Mouse (Mus musculus) Patski (cell line): ENCODE data around the gene Flrt1. TPM values are rescaled to one million over a fixed set of nuclear protein-coding genes. Genes with fewer than 3 reads are reported as not detected.
A peak's percentile ranks its signal among the peaks of the same experiment; 100 is the strongest.

Experiments
- ATAC-seq: fragments of 100-300 bp; one replicate; pipeline ENCODE4 v1.8.0; 2021
- CTCF ChIA-PET: fragments of 350-600 bp; sonication (Branson Sonifier 250); formaldehyde crosslinking; loops from one replicate; lab custom pipeline; 2022; ENCODE audit warnings: inconsistent platforms; lab: Charles Lee
- POLR2A ChIA-PET: fragments of 350-600 bp; sonication (Branson Sonifier 250); formaldehyde crosslinking; loops from one replicate; lab custom pipeline; 2022; ENCODE audit warnings: antibody characterized with exemption, inconsistent platforms; lab: Charles Lee
- DNase-seq: peaks from one replicate; pipeline ENCODE4 v3.0.0-alpha.2; 2011; ENCODE audit warnings: low read depth, low spot score
- H3K27me3 ChIP-seq: fragments of 371-371 bp; one replicate; pipeline ENCODE4 v1.5.1; 2021
- CTCF ChIP-seq: fragments of 100-300 bp; IDR thresholded peaks from one replicate; pipeline ENCODE4 v1.5.1; 2021
- in situ Hi-C: fragments of 300-500 bp; cut with MboI; formaldehyde crosslinking; loops from 3 replicates; pipeline ENCODE4 v1.11.1; 2018; ENCODE audit warnings: low pct_unique_long_range_greater_than_20kb, mixed read lengths
- polyA plus RNA-seq: library from polyadenylated mRNA; unstranded; gene quantifications from one replicate; pipeline ENCODE4 v1.2.3, GENCODE M21; 2021

Gene Flrt1
- polyA plus RNA-seq, 1 experiment from 2014 or later: 12.6 TPM

DNA sequence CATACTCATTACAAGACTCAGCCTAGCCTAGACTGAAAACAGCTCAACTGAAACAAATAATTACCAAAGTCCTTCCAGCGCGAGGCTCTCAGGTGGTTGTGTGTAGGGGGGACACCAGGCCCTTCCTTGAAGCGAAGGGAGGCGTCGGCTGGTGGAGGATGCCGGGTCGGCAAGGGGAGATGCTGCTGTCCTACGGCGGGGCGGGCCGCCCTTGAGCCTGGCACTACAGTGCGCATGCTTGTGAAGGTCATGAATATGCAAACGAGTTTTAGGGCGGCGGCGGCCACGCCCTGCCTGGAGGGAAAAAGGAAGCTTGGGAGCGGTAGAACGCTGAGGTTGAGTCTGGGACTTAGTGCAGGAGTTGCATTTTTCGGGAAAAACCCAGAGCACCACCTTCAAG is 38.3 kb upstream of the Flrt1 start:
- in situ Hi-C loops: no loop called here
- DNase-seq: no peak
- POLR2A ChIA-PET: no interaction called here

DNA sequence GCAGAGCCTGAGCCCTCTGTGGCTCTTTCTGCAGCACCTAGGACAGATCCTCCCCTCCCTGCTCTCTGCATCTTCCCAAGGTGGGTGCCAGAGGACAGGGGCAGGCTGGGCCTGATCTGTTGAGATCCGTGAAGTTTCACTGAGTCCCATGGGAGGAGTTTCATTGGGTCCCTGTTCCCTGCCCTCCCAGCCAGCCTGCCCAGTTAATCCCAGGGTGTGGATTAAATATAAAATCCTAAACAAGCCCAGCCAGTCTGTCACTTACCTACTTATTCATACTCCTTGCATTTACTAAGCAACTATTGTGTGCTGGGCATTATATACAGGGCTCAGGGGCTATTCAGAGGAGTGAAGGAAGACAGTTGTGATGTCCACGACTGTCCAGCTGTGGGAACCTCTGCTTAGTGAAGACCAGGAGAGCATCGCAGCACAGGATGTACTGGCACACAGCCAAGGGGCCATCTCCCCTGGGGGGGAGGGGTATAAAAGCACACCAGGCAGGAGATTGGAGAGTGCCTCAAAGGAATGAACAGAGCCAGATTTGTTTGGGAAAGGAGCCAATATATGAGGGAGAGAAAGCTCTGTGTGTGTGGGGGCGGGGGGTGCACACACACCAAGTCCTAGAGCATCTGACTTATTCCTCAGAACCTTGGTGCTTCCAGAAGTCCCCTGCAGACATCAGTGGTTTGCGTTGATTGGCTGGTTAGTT is 36.8 kb upstream of the Flrt1 start:
- POLR2A ChIA-PET: interaction anchor here (1.1 kb wide), 1 partner anchor 35 kb away, joined by 3 read pairs; no protein-coding TSS in a partner anchor
- in situ Hi-C loops: no loop called here
- DNase-seq (no peak), ATAC-seq (no peak)
- no peak for TF ChIP-seq CTCF
- CTCF ChIA-PET: interaction anchor here (1.2 kb wide), 1 partner anchor 63 kb away, joined by 3 read pairs; no protein-coding TSS in a partner anchor
- no peaks in the 10 kb centered on the region for H3K27me3 ChIP-seq

More for the DNA sequence above, 38.3 kb upstream of the Flrt1 start:
- no peak for ATAC-seq
- no peaks in the 10 kb centered on the region for H3K27me3 ChIP-seq
- CTCF ChIA-PET: interaction anchor here (1.4 to 1.6 kb wide), 2 partner anchors 14 to 52 kb away, joined by 3 read pairs; no protein-coding TSS in a partner anchor
- TF ChIP-seq CTCF: no peak

DNA sequence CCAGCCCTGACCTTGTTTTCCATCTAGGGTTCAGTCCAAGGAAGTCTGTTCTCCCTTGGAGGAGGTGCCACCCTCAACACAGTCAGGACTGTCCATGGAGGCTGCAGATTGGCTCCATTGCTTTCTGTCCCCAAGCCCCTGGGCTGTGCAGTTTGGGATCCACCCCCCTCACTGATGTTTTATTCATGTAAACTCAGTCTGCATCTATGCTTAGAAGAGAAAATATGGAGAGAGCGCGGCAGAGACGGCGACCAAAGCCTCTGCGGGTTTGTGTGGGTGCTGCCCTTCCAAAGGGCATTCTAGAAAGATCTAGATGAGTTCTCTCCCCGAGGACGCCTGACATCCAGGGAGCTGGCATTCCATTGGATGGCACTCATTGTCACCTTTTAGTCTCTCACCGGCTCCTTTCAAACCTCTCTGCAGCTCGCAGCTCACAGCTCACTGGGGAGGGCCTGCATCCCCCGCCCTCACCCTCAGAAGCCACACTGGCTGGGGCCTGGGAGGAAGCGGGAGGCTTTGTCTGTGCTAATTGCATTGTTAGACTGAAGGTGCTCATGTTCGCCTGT is 35.4 kb upstream of the Flrt1 start:
- ATAC-seq (no peak), DNase-seq (no peak)
- TF ChIP-seq CTCF: no peak
- in situ Hi-C loops: no loop called here
- POLR2A ChIA-PET: interaction anchor here (0.7 kb wide), 1 partner anchor 43 kb away, joined by 4 read pairs; no protein-coding TSS in a partner anchor
- no peaks in the 10 kb centered on the region for H3K27me3 ChIP-seq
- CTCF ChIA-PET: interaction anchor here (0.8 to 1.2 kb wide), 2 partner anchors 51 to 61 kb away, joined by 3 read pairs; no protein-coding TSS in a partner anchor

DNA sequence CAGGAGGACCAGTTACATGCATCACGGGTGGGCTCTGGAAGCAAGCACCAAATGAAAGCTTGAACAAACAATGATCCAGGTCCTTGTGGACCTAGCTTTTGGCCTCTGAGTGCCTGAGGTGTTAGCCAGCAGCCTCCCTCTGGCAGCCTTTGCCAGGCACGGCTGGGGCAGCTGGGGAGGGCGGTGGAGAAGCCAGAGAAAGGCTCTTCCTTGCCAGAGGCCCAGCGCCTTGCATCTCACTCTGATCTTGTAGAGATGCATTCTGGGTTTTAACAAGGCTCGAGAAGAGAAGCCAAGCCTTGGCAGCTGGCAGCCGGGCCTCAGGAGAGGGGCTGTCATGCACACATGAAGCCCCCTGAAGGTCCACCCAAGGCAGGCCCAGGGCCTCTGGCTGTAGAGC is 34.8 kb upstream of the Flrt1 start:
- DNase-seq: no peak
- no peak for TF ChIP-seq CTCF
- ChIA-PET POLR2A (interaction anchor here (0.7 kb wide), 1 partner anchor 43 kb away, joined by 4 read pairs; no protein-coding TSS in a partner anchor), CTCF (interaction anchor here (1.6 kb wide), 1 partner anchor 21 kb away, joined by 3 read pairs; no protein-coding TSS in a partner anchor)
- no peak for ATAC-seq
- no peaks in the 10 kb centered on the region for H3K27me3 ChIP-seq
- in situ Hi-C loops: no loop called here

DNA sequence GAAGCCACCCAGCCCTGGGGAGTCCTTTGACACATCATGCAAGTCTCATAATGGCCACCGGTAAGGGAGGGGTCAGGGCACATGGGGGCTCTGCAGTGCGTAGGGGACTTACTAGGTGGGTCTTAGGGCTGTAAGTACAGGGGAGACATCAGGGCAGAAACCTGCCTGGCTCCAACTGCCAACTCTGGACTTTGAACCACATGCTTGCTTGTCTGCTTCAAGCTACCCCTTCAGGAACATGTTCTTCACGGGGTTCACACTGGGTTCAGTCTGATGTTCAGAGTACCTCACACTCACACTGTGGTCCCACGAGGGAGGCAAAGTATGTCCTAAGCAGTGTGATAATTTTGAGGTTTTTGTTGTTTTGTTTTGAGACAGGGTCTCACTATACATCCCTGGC is 33.8 kb upstream of the Flrt1 start:
- POLR2A ChIA-PET: no interaction called here
- CTCF ChIA-PET: interaction anchor here (1.5 to 1.6 kb wide), 2 partner anchors 14 to 22 kb away, joined by 3 to 4 read pairs; no protein-coding TSS in a partner anchor
- ATAC-seq (no peak), DNase-seq (no peak)
- in situ Hi-C loops: no loop called here
- no peak for TF ChIP-seq CTCF
- no peaks in the 10 kb centered on the region for H3K27me3 ChIP-seq

DNA sequence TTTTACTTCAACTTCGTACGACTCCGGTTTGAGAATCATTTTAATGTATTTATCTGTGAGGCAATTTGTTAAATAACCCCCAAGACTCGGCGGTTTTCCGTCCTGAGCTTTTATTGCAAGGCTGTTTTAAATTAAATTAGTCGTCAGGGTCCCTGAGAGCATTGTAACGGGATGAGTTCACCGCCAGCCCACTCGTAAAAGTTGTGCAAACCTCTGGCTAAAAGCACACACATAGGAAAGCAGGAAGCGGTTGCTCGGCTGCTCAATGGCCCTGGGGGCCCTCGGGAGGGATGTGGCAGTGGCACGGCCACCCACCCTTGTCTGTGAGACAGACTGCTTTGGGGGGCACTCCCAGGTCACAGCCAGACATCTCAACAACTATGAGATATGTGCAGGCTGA is 32.8 kb upstream of the Flrt1 start:
- no peak for TF ChIP-seq CTCF
- in situ Hi-C loops: no loop called here
- no peaks in the 10 kb centered on the region for H3K27me3 ChIP-seq
- ChIA-PET POLR2A (no interaction called here), CTCF (interaction anchor here (1.5 kb wide), 1 partner anchor 15 kb away, joined by 4 read pairs; no protein-coding TSS in a partner anchor)
- no peak for DNase-seq
- ATAC-seq: no peak

DNA sequence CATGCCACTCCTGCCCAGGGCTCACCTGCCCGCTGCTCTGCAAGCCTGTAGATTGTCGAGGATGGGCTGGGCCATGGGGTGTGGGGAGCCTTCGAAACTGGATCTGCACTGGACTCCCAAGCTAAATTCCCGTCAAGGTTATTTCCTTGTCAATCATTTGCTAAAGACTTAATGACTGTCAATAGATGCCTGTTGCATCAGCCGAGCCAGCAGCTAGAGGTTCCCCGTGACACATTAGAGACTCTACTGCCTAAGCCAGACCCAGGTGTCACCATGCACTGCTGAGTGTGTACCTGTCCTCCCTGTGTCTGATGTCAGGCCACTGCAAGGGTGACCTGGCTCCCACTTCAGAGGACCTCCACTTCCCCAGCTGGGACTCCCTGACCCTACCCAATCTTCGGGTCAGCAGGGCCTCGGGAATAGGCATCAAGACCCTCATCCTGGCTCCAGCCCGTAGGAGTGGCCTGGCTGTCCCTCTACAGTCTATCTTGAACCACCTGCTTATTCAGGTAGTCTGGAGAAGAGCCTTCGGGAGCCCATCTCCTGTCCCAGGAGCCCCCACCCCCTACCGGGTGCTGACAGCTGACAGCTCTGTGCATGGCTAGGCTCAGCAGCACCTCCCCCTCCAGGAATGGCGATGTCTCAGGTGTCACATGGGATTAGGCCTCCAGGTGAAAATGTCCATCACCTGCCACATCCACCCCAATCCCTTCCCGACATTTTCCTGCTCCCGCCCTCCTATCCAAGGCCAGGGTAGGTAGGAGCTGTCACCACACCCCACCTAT is 31.4 kb upstream of the Flrt1 start:
- ChIA-PET CTCF (interaction anchor here (0.8 to 1.1 kb wide), 2 partner anchors 20 to 66 kb away, joined by 3 read pairs; no protein-coding TSS in a partner anchor), POLR2A (interaction anchor here (0.7 to 1.5 kb wide), 4 partner anchors 9 to 40 kb away, joined by 3 to 5 read pairs (median 4); no protein-coding TSS in a partner anchor)
- no peak for TF ChIP-seq CTCF
- no peaks in the 10 kb centered on the region for H3K27me3 ChIP-seq
- in situ Hi-C loops: no loop called here
- ATAC-seq (no peak), DNase-seq (no peak)

DNA sequence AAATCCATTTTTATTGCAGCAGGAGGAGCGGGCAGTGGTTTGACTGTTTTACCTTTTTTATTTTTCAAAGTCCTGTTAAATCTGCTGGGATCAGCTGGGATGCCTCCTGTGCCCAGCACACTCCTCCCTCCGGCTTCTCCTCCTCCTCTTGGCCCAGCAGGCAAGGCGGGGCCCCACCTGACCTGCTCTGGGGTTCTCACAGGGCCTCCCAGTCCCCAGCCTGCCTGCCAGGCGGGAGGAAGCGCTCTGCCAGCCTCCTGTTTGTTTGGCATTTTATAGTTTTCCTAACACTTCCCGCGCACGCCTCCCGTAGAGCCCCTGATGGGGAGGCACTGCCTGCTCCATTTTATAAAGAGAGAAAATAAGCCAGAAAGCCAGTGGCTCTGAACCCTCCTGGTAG is 30.5 kb upstream of the Flrt1 start:
- TF ChIP-seq CTCF: no peak
- DNase-seq: no peak
- ChIA-PET POLR2A (interaction anchor here (1.0 to 1.6 kb wide), 3 partner anchors 12 to 41 kb away, joined by 3 to 6 read pairs (median 3); no protein-coding TSS in a partner anchor), CTCF (interaction anchor here (1.1 kb wide), 1 partner anchor 65 kb away, joined by 3 read pairs; no protein-coding TSS in a partner anchor)
- H3K27me3 ChIP-seq: no peaks in the 10 kb centered on the region
- ATAC-seq: peak; percentile 70
- in situ Hi-C loops: no loop called here

DNA sequence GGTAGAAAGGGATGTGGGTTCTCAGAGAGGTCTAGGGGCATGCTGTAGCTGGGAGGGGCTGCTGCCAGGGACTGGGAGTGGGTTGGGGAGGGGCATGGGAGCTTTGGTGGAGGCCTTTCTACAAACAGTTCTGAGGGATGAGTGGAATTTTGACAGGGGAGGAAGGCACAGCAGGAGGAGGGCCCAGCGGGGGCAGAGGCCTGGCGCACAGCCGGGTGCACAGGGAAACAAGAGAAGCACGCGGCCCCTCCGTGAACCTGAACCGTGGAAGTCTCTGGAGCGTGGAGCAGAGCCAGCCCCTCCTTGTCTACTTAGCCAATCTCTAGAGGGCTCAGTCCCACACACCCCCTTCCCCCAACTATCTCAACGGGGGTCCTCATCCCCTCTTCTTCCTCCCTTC is 30.0 kb upstream of the Flrt1 start:
- H3K27me3 ChIP-seq: no peaks in the 10 kb centered on the region
- in situ Hi-C loops: no loop called here
- no peak for TF ChIP-seq CTCF
- ChIA-PET POLR2A (interaction anchor here (1.2 to 2.0 kb wide), 4 partner anchors 24 to 69 kb away, joined by 3 to 6 read pairs (median 4); no protein-coding TSS in a partner anchor), CTCF (interaction anchor here (1.0 kb wide), 1 partner anchor 57 kb away, joined by 3 read pairs; no protein-coding TSS in a partner anchor)
- DNase-seq (peak; percentile 66), ATAC-seq (peak; percentile 41)
